Mouse (Mus musculus) heart, postnatal 14 days (tissue): ENCODE data around the gene Insig1. TPM values are rescaled to one million over a fixed set of nuclear protein-coding genes. Genes with fewer than 3 reads are reported as not detected.

Experiments used
- DNase-seq, 2 experiments: peaks; one replicate each; pipeline ENCODE4 v3.0.0; 2021 to 2022
- intact Hi-C: fragments of 180-260 bp; cut with DNase I; formaldehyde crosslinking; loops from one replicate; pipeline ENCODE4 v1.15.1; 2025
- total RNA-seq, 2 experiments: library from RNA; stranded (reverse); gene quantifications; 2 replicates each; pipeline ENCODE4 v1.2.3; 2021

Insig1 gene
- total RNA-seq, 2 experiments from 2014 or later: 14.2 to 14.7 TPM

GRCm38 (mm10) chr5:28060506-28060905 is 10.7 kb upstream of the Insig1 start:
- DNase-seq: peak in 1 of 2 experiments; percentile 26
- intact Hi-C loops: no loop called here

GRCm38 (mm10) chr5:28061011-28061410 is 10.2 kb upstream of the Insig1 start:
- intact Hi-C loops: no loop called here
- DNase-seq: no peak

DNA sequence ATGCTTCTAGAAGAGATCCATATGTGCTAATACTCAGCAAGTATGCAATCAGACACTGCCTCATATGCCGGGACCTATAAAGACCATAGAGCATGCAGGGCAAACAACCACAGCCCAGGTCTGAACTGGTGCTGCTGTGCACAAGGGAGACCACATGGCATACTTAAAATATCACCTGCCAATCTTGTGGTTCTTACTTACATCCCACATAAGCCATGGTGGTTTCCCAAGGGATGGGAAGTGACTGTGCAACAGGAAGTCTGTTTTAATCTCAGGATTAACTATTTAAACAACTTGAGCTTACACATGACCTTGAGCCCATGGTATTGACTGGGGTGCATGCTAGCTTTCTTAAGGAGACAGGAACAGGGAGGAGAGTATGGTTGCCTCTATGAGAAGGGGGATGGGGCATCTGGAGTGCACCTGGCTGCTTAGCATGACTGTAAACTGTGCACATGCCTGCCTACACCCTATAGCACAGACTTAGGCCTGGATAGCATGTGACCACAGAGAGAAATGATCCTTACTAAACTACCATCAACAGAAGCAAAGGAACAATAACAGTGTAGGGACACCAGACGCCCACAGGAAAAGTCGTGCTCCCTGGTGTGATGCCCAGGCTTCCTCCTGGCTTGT is 7.1 kb upstream of the Insig1 start:
- no peak for DNase-seq
- intact Hi-C loops: no loop called here

DNA sequence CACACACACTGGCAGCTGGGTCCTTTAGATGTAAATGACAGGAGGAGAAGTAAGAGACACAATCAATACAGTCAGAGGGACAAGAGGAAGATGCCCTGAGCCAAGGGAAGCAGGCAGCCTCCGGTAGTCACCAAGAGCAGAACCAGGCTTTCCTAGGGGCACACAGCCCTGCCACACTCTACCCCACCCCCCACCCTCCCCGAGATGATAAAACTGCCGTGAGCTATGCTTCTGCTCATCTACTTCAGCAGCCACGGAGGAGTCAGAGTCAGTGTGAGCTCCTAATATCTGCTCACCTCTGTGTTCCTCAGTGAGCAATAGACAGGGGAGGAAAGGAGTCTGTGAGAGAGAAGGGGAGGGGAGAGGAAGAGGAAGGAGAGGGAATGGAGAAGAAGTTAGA is 5.9 kb upstream of the Insig1 start:
- no peak for DNase-seq
- intact Hi-C loops: no loop called here

DNA sequence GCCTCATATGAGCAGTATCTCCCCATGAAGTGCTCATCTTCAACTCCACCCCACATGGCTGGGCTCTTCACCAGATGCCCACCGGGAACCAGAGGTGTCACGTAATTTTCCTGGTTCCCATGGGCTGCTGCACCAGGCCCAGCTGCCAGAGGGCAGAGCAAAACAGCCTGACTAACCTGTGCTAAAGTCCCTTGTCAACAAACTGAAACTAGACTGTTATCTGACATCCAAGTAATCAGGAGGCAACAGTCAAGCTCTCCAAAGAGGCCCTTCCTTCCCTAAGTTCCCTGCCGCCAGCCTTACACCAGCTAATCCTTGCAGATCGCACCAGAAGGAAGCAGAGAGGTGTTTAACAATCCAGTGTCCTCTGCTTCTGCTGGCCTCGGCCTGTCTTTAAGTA is 4.9 kb upstream of the Insig1 start:
- DNase-seq: no peak
- intact Hi-C loops: no loop called here

- intact Hi-C loops: loop anchor here (2.0 to 5.0 kb wide), 2 partner anchors 31 to 278 kb away; partner anchors contain the start of gene Paxip1
- DNase-seq: no peak
Measured at GRCm38 (mm10) chr5:28070149-28070827, 875 bp upstream of the Insig1 start.

DNA sequence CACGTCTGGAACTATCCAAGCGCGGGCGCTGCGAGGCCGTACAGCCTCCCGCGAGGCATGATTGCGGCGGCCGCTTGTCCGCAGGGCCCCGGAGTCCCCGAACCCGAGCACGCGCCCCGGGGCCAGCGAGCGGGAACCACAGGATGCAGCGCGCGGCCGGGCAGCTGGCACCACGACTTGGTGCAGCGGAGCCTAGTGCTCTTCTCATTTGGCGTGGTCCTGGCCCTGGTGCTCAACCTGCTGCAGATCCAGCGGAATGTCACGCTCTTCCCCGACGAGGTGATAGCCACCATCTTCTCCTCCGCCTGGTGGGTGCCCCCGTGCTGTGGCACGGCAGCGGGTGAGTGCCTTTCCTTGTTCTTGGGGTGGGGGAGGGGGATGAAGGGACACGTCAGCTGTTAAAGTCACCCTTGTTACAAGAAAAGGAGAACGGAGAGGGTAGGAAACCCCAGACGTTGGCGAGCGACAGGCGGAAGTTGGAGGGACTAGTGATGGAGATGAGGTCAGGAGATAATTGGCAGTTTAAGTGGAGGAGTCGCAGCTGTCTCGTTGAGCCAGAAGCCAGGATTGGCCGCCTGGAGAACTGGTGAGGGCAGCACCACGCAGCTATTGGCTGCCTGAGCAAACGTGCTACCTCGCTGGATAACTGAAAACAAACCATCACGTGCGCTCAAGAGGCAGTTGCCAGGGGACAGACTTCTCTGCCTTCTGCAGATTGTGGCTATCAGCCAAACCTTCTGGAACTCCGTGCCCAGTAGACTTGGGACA is 477 bp downstream of the Insig1 start:
- intact Hi-C loops: loop anchor here (2.0 to 5.0 kb wide), 2 partner anchors 33 to 279 kb away; partner anchors contain the start of gene Paxip1
- DNase-seq: peak; percentile 66 to 72

DNA sequence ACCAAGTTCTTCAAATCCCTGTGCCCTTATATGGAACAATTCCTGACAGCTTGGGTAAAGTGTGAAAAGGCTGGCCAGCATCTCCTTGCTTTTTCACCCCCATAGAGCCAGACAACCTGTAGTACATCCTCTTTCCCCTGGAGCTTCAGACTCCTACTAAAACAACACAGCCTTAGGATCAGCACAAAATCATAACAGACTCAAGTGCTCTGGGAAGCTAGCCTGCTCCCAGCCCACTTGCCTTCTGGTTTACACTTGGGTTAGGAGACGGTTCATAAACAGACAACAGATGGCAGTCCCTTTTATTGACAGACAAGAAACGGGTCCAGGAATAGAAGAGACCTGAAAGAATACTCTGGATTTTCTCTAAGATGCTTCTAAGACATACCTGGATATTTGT is 8.3 kb downstream of the Insig1 start:
- DNase-seq: no peak
- intact Hi-C loops: no loop called here

DNA sequence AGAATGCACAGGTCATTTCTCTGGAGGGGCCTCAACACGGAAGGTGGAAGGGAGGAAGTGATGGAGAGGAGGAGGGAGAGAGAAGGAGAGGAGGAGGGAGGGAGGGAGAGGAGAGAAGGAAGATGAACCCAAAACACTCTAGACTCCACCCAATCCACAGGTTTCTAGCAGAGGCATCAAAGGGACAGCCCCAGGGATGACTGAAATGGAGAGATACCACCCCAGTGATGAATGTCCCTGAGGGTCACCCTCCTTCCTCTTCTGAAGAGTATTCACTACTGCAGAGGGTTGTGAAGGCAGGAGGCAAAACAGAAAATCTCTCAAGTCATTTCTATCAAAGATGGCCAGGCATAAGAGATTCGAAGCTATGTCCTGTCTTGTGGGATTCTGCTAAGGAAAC is 10.0 kb downstream of the Insig1 start:
- DNase-seq: no peak
- intact Hi-C loops: no loop called here

DNA sequence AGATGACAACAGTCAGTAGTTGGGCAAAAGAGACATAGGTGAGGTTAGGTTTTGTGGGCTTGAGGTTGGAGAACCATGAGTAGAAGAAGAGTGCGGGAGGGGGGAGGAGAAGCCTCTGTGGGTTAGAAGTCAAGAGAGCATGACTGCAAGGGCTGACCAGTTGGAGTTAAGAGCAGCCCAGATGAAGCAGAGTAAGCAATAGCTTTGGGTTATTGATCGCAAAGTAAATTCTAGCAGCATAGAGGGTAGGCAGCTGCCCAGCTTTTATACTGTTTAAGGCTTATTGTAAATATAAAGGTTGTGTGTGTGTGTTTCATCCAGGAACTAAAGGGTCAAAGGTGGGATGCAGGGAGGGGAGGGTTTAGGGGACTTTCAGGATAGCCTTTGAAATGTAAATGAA is 10.7 kb downstream of the Insig1 start:
- intact Hi-C loops: no loop called here
- no peak for DNase-seq

DNA sequence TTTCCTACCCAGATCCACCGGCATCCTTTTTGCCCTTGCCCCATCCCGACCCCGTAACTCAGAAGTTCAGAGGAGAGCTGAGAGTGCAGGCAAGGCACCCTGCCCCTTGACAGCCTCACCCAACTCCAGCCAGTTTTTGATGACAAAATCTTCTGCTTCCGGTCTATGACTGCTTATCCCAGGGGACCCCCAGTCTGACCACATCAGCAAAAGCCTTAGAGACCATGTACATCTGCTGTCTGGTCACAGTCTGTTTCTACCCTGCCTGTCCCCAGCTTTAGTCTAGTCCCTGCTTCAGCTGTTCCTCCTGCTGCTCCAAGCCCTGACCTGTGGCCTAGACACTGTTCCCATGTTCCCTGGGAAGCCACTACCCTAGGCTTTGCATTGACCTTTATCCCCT is 11.1 kb downstream of the Insig1 start:
- intact Hi-C loops: no loop called here
- no peak for DNase-seq

DNA sequence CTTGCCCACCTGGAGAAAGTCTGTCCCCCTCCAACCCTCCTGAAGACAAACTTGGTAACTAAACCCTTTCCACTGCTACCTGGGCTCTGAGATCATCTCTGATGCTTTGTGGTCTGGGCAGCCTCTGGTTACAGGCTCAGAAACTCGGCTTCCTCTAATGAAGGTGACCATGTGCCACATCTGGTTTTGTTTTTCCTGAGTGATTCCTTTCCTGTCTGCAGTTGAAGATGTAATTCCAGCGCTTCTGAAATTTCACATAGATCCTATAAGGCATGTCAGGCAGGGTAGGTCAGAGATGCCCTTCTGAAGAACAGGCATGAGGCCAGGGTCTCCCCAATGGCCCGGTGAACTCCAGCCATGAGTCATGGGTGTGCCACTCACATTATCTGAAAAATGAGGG is 11.6 kb downstream of the Insig1 start:
- intact Hi-C loops: no loop called here
- DNase-seq: no peak

DNA sequence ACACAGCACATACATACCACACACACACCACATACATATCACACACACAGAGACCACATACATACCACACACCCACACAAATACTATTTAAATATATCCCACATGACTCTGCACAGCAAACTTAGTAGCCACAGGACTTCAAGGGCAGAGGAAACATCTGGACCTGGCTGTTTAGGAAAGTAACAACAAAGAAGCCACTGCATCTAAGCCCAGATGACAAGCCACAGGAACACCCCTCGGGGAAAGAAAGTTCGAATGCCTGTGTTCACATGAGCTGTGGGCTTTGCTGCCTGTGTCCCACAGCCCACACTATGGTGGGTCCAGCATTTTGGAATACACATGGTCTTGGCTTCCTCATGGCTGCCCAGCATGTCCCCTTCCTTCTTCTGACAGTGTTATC is 13.6 kb downstream of the Insig1 start:
- no peak for DNase-seq
- intact Hi-C loops: no loop called here

DNA sequence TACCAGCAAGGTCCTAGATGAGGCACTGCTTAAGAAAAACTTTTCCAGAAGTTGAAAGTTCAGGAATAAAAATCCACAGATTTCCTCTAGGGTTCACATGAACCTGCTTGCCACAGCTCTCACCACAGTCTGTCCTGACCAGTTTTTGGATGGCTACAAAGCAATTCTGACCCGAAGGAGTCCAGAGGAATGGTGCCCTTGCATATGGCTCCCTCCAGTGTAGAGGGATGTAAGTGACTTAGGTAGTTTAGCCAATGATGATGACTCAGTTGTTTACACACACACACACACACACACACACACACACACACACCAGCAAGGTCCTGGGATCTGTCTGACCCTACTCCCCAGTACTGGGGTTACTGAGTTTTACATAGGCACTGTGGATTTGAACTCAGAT is 19.4 kb downstream of the Insig1 start:
- DNase-seq: no peak
- intact Hi-C loops: loop anchor here (5.0 kb wide), 2 partner anchors 238 to 413 kb away; no protein-coding TSS in a partner anchor

- DNase-seq: no peak
- intact Hi-C loops: loop anchor here (5.0 kb wide), 2 partner anchors 240 to 415 kb away; no protein-coding TSS in a partner anchor
Measured at GRCm38 (mm10) chr5:28092327-28092726, 21.2 kb downstream of the Insig1 start.

DNA sequence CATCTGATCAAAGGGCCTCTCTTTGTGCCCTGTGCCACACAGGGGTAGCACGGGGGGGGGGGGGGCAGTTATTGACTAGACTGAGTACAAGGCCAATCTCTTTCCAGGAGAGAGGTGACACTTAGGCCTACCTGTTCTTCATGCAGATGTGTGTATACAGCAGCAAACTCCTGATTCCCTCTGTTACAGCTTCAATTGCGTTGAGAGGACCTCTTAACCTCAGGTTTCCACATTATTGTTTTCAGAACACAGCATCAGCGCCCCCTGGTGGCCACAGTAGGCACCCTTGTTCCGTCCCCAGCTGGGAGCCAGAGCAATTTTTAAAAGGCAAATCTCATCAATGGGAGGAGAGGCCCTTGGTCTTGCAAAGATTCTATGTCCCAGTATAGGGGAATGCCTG is 22.7 kb downstream of the Insig1 start:
- intact Hi-C loops: loop anchor here (1.0 to 5.0 kb wide), 3 partner anchors 99 to 417 kb away; no protein-coding TSS in a partner anchor
- peak; percentile 80 to 91 for DNase-seq

- intact Hi-C loops: loop anchor here (1.0 to 5.0 kb wide), 3 partner anchors 99 to 417 kb away; no protein-coding TSS in a partner anchor
- DNase-seq: no peak
Measured at GRCm38 (mm10) chr5:28094393-28094792, 23.2 kb downstream of the Insig1 start.

DNA sequence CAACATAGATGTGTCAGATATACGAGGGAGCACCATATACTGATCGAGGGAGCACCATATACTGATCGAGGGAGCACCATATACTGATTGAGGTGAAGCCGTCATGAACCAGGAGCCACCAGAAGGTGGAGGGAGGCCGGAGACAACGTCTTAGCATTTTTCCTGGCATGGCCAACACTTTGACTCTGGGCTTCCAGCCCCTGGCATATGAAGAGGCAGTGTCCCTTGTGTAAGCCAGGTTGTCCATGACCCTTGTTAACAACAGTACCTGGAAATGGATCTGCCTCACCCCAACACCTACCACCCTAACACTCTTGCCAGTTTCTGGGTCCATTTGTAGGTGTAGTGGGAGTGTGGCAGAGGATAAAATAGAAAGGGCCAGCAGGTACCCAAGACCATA is 23.7 kb downstream of the Insig1 start:
- intact Hi-C loops: loop anchor here (1.0 to 5.0 kb wide), 3 partner anchors 100 to 418 kb away; no protein-coding TSS in a partner anchor
- no peak for DNase-seq

DNA sequence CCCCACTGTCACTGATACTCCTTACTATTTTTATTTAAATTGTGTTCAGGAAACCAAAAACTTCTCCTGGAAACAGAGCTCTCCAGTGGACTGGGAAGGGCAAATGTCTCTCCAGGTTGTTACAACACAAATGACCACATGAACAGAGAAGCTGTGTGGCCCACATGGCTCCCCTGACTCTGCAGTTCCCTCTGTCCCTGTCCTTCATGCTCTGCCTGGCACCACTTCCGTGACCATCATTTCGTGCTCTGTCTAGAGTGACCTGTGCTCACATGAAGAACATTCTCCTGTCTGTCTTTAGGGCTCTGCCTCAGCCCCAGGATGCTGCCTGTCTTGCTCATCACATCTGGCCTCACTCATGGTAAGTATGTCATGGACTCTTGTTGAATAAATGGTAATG is 24.5 kb downstream of the Insig1 start:
- intact Hi-C loops: no loop called here
- DNase-seq: no peak

GRCm38 (mm10) chr5:28106966-28107365 is 35.8 kb downstream of the Insig1 start:
- intact Hi-C loops: no loop called here

GRCm38 (mm10) chr5:28107974-28108373 is 36.8 kb downstream of the Insig1 start:
- intact Hi-C loops: no loop called here
- no peak for DNase-seq

More at GRCm38 (mm10) chr5:28106966-28107365, 35.8 kb downstream of the Insig1 start:
- no peak for DNase-seq
